Mouse (Mus musculus) lung, embryonic 14.5 days (tissue): ENCODE measurements around the gene Sorcs2. TPM values are rescaled to one million over a fixed set of nuclear protein-coding genes. Genes with fewer than 3 reads are reported as not detected.
A peak's percentile ranks its signal among the peaks of the same experiment; 100 is the strongest.

Source experiments
- ATAC-seq: fragments of 200-750 bp; cut with Nextera tagmentation; 2 replicates; pipeline ENCODE4 v1.8.0; 2017; ENCODE audit warnings: mild to moderate bottlenecking, moderate TSS enrichment, moderate library complexity; ENCODE audit not compliant: insufficient read depth
- DNase-seq: peaks from one replicate; pipeline ENCODE4 v3.0.0-alpha.2; 2015
- H3K27ac ChIP-seq: fragments of 300-500 bp; sonication (generic); 2 replicates; pipeline ENCODE4 v1.5.1; 2014; ENCODE audit warnings: low read depth, mild to moderate bottlenecking, moderate library complexity
- H3K27me3 ChIP-seq: fragments of 300-500 bp; sonication (generic); 2 replicates; pipeline ENCODE4 v1.6.1; 2014; ENCODE audit warnings: low read length, control low read depth; ENCODE audit not compliant: insufficient read depth
- H3K36me3 ChIP-seq: fragments of 300-500 bp; sonication (generic); 2 replicates; pipeline ENCODE4 v1.6.1; 2014; ENCODE audit warnings: control low read depth; ENCODE audit not compliant: insufficient read depth
- H3K4me1 ChIP-seq: fragments of 300-500 bp; sonication (generic); 2 replicates; pipeline ENCODE4 v1.6.1; 2014; ENCODE audit warnings: antibody characterized with exemption, control low read depth; ENCODE audit not compliant: insufficient read depth
- H3K4me2 ChIP-seq: fragments of 300-500 bp; sonication (generic); 2 replicates; pipeline ENCODE4 v1.6.1; 2014; ENCODE audit warnings: mild to moderate bottlenecking
- H3K4me3 ChIP-seq: fragments of 300-500 bp; sonication (generic); 2 replicates; pipeline ENCODE4 v1.5.1; 2014; ENCODE audit warnings: low read depth, low read length
- H3K9ac ChIP-seq: fragments of 300-500 bp; sonication (generic); 2 replicates; pipeline ENCODE4 v1.6.1; 2014
- H3K9me3 ChIP-seq: fragments of 300-500 bp; sonication (generic); 2 replicates; pipeline ENCODE4 v1.6.1; 2016; ENCODE audit warnings: low read depth, low read length, control low read depth
- CTCF ChIP-seq: IDR thresholded peaks from 2 replicates; pipeline ENCODE4 v1.5.1; 2016; ENCODE audit warnings: antibody characterized with exemption, low read depth
- WGBS: fragments of 180-500 bp; shearing (Covaris S2); extraction: QIAGEN DNeasy Blood & Tissue Kit; methylation state at CpG from one replicate; pipeline ENCODE4 v1.1.7; 2014; 5-methylcytosine and 5-hydroxymethylcytosine counted together
- polyA plus RNA-seq: library from polyadenylated mRNA; unstranded; fragments of >200 nt; fragmentation: Nextera tagmentation; extraction: Ambion mirVana; gene quantifications from 2 replicates; pipeline ENCODE4 v1.2.1, GENCODE M21; 2014

The Sorcs2 gene
- polyA plus RNA-seq, 1 experiment from 2014 or later: 20.6 TPM

- no peak for TF ChIP-seq CTCF
- H3K27ac ChIP-seq: no peak overlapping the region
- no peaks in the 10 kb centered on the region for H3K4me1 ChIP-seq
- no peak for DNase-seq
- no peak overlapping the region for H3K4me3 ChIP-seq
- H3K9me3 ChIP-seq: no peaks in the 10 kb centered on the region
- ATAC-seq: no peak
- whole genome bisulfite sequencing: 70% methylated on average over 4 of the region's 4 CpGs
- no peak overlapping the region for H3K9ac ChIP-seq
- no peaks in the 10 kb centered on the region for H3K36me3 ChIP-seq
- no peak overlapping the region for H3K4me2 ChIP-seq
- H3K27me3 ChIP-seq: no peaks in the 10 kb centered on the region
These were observed 289.5 kb downstream of the Sorcs2 start for GRCm38 (mm10) chr5:36108339-36108887.

DNA sequence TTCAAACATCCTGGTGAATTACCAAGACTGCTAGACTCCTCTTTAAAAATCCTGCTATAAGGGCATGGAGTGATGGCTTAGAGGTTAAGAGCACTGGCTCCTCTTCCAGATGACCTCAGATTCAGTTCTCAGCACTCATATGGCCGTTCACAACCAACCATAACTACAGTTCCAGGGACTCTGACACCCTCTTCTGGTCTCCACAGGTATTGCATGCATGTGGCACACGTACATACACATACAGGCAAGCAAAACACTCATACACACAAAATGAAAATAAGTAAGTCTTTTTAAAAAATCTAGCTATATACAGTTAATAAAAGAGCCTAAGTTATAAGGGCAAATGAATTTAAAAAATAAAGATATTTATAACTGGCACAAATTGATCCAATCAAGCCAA is 294.5 kb downstream of the Sorcs2 start:
- DNase-seq (no peak), ATAC-seq (no peak)
- H3K27ac ChIP-seq: no peak overlapping the region
- no peaks in the 10 kb centered on the region for H3K9me3 ChIP-seq
- no peak overlapping the region for H3K4me3 ChIP-seq
- H3K27me3 ChIP-seq: no peaks in the 10 kb centered on the region
- no peak overlapping the region for H3K4me2 ChIP-seq
- TF ChIP-seq CTCF: peak; percentile 29; the same call in 1 of the 2 replicates
- no peak overlapping the region for H3K9ac ChIP-seq
- H3K4me1 ChIP-seq: 0 out of 2 replicates have a peak, but pooled peaks cover 3% of the 10 kb centered on the region
- 90% methylated on average over 2 of the region's 2 CpGs for WGBS
- H3K36me3 ChIP-seq: no peaks in the 10 kb centered on the region

DNA sequence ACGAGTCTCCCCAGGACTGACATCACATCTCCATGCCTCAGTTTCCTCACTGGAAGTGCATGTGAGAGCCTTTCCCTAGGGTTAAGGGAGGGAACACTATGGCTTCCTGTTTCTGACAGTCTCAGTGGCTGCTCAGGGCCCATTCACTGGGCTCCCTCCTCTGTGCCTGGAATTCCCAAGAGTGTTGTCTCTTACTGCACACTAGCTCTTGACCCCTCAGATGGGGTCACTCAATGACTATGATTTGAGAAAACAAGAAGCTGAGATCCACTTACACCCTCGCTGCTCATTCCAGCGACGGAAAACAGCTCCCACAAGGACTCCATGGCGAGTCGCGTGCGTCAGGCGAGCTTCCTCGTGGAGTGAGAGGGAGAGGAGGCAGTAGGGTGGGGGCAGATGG is 296.8 kb downstream of the Sorcs2 start:
- H3K4me1 ChIP-seq: 0 out of 2 replicates have a peak, but pooled peaks cover 3% of the 10 kb centered on the region
- DNase-seq (peak; percentile 60), ATAC-seq (peak; percentile 51; the same call in 1 of the 2 replicates)
- H3K9ac ChIP-seq: no peak overlapping the region
- no peaks in the 10 kb centered on the region for H3K36me3 ChIP-seq
- H3K4me2 ChIP-seq: no peak overlapping the region
- no peaks in the 10 kb centered on the region for H3K27me3 ChIP-seq
- TF ChIP-seq CTCF: no peak
- H3K9me3 ChIP-seq: no peaks in the 10 kb centered on the region
- H3K27ac ChIP-seq: 0 out of 2 replicates have a peak overlapping the region, but pooled peaks have one; percentile 30
- WGBS: 43% methylated on average over 10 of the region's 10 CpGs
- no peak overlapping the region for H3K4me3 ChIP-seq

- 45% methylated on average over 3 of the region's 3 CpGs for WGBS
- no peak overlapping the region for H3K27ac ChIP-seq
- H3K27me3 ChIP-seq: no peaks in the 10 kb centered on the region
- ATAC-seq (peak; percentile 51; the same call in 1 of the 2 replicates), DNase-seq (no peak)
- H3K9me3 ChIP-seq: no peaks in the 10 kb centered on the region
- H3K36me3 ChIP-seq: no peaks in the 10 kb centered on the region
- no peak overlapping the region for H3K4me3 ChIP-seq
- 0 out of 2 replicates have a peak, but pooled peaks cover 3% of the 10 kb centered on the region for H3K4me1 ChIP-seq
- no peak for TF ChIP-seq CTCF
- H3K4me2 ChIP-seq: no peak overlapping the region
- no peak overlapping the region for H3K9ac ChIP-seq
These were observed 297.5 kb downstream of the Sorcs2 start for GRCm38 (mm10) chr5:36100488-36100887.

GRCm38 (mm10) chr5:36099662-36100061 is 298.3 kb downstream of the Sorcs2 start:
- H3K36me3 ChIP-seq: no peaks in the 10 kb centered on the region
- 38% methylated on average over 4 of the region's 4 CpGs for WGBS
- 0 out of 2 replicates have a peak, but pooled peaks cover 3% of the 10 kb centered on the region for H3K4me1 ChIP-seq
- H3K27me3 ChIP-seq: no peaks in the 10 kb centered on the region
- peak; percentile 60 for DNase-seq
- H3K9ac ChIP-seq: no peak overlapping the region
- ATAC-seq: no peak
- H3K4me2 ChIP-seq: no peak overlapping the region
- H3K4me3 ChIP-seq: no peak overlapping the region
- no peak for TF ChIP-seq CTCF
- H3K27ac ChIP-seq: no peak overlapping the region
- H3K9me3 ChIP-seq: no peaks in the 10 kb centered on the region

GRCm38 (mm10) chr5:36096046-36096445 is 301.9 kb downstream of the Sorcs2 start:
- no peak overlapping the region for H3K4me3 ChIP-seq
- TF ChIP-seq CTCF: no peak
- no peak overlapping the region for H3K4me2 ChIP-seq
- 77% methylated on average over 8 of the region's 8 CpGs for WGBS
- H3K9ac ChIP-seq: no peak overlapping the region
- H3K9me3 ChIP-seq: no peaks in the 10 kb centered on the region
- 0 out of 2 replicates have a peak, but pooled peaks cover 3% of the 10 kb centered on the region for H3K4me1 ChIP-seq
- DNase-seq (no peak), ATAC-seq (no peak)
- H3K36me3 ChIP-seq: no peaks in the 10 kb centered on the region
- no peak overlapping the region for H3K27ac ChIP-seq
- H3K27me3 ChIP-seq: no peaks in the 10 kb centered on the region

- Histone ChIP-seq H3K4me2 (no peak overlapping the region), H3K9ac (no peak overlapping the region), H3K27me3 (no peaks in the 10 kb centered on the region), H3K36me3 (no peaks in the 10 kb centered on the region), H3K4me3 (no peak overlapping the region), H3K4me1 (no peaks in the 10 kb centered on the region), H3K27ac (peak overlapping the region; percentile 36; the same call in 1 of the 2 replicates), H3K9me3 (no peaks in the 10 kb centered on the region)
- ATAC-seq (no peak), DNase-seq (no peak)
- 68% methylated on average over 7 of the region's 7 CpGs for WGBS
- no peak for TF ChIP-seq CTCF
These were observed 307.9 kb downstream of the Sorcs2 start for GRCm38 (mm10) chr5:36090036-36090435.
